Mouse (Mus musculus): ENCODE measurements at regions not wholly inside any gene's neighbourhood (a gene's known extent, or its start where the extent isn't known, plus 50 kb on each side); places are given as distances from the start of the nearest gene placed in this dataset.

GRCm38 (mm10) chr13:93243076-93243475, 50.9 kb upstream of the Tent2 start:
- Histone ChIP-seq H3K4me1 (ENCODE audit: insufficient read depth, low read length) (no peaks in the 10 kb centered on the region), H3K27ac (ENCODE audit: low read length) (no peak overlapping the region), H3K27me3 (ENCODE audit: insufficient read depth, low read length) (no peaks in the 10 kb centered on the region), H3K9me3 (ENCODE audit: low read length) (no peaks in the 10 kb centered on the region), H3K4me2 (replicated peaks; ENCODE audit: low read depth, low read length) (no peak overlapping the region), H3K4me3 (ENCODE audit: low read length) (no peak overlapping the region), H3K36me3 (ENCODE audit: insufficient read depth, low read length) (no peaks in the 10 kb centered on the region), H3K9ac (replicated peaks; ENCODE audit: low read length) (no peak overlapping the region)
- peak; percentile 57; the same call in 1 of the 2 replicates for ATAC-seq (ENCODE audit: low FRiP score, low TSS enrichment)
- WGBS = 74% methylated on average over 2 of the region's 2 CpGs

- 75% methylated on average over 4 of the region's 4 CpGs for WGBS
- no peak overlapping the region for H3K9ac ChIP-seq (replicated peaks; ENCODE audit: low read length)
- H3K36me3 ChIP-seq (ENCODE audit: insufficient read depth, low read length) = no peaks in the 10 kb centered on the region
- no peak overlapping the region for H3K4me2 ChIP-seq (replicated peaks; ENCODE audit: low read depth, low read length)
- no peaks in the 10 kb centered on the region for H3K27me3 ChIP-seq (ENCODE audit: insufficient read depth, low read length)
- no peaks in the 10 kb centered on the region for H3K9me3 ChIP-seq (ENCODE audit: low read length)
- no peaks in the 10 kb centered on the region for H3K4me1 ChIP-seq (ENCODE audit: insufficient read depth, low read length)
- no peak overlapping the region for H3K4me3 ChIP-seq (ENCODE audit: low read length)
- no peak overlapping the region for H3K27ac ChIP-seq (ENCODE audit: low read length)
- ATAC-seq (ENCODE audit: low FRiP score, low TSS enrichment) = no peak
Observed at GRCm38 (mm10) chr13:93248711-93249110, 50.7 kb upstream of the Homer1 start.
